Mouse (Mus musculus) midbrain, postnatal 0 days (tissue): ENCODE results near the gene Gm11273. TPM values are rescaled to one million over a fixed set of nuclear protein-coding genes. Genes with fewer than 3 reads are reported as not detected.
"Not testable (repeated sequence)": the region's sequence is repeated elsewhere in the genome, so short reads cannot be mapped to it uniquely, and the experiment has no call there.

ENCODE experiments used
- ATAC-seq: fragments of 200-750 bp; cut with Nextera tagmentation; 2 replicates; pipeline ENCODE4 v1.8.0; 2017; ENCODE audit warnings: moderate number of reproducible peaks, mild to moderate bottlenecking, moderate TSS enrichment, moderate library complexity; ENCODE audit not compliant: low FRiP score
- DNase-seq: peaks from one replicate; pipeline ENCODE4 v3.0.0-alpha.2; 2015; ENCODE audit warnings: low spot score
- H3K27ac ChIP-seq: fragments of 300-500 bp; sonication (generic); 2 replicates; pipeline ENCODE4 v1.5.1; 2014; ENCODE audit warnings: low read depth, mild to moderate bottlenecking, low read length, mixed read lengths
- H3K27me3 ChIP-seq: fragments of 300-500 bp; sonication (generic); 2 replicates; pipeline ENCODE4 v1.6.1; 2014; ENCODE audit warnings: low read length, control low read depth, mixed read lengths; ENCODE audit not compliant: insufficient read depth
- H3K36me3 ChIP-seq: fragments of 300-500 bp; sonication (generic); 2 replicates; pipeline ENCODE4 v1.6.1; 2014; ENCODE audit warnings: low read length, control low read depth, mixed read lengths; ENCODE audit not compliant: insufficient read depth
- H3K4me1 ChIP-seq: fragments of 300-500 bp; sonication (generic); 2 replicates; pipeline ENCODE4 v1.6.1; 2014; ENCODE audit warnings: mild to moderate bottlenecking, control low read depth, antibody characterized with exemption, low read length, mixed read lengths; ENCODE audit not compliant: insufficient read depth
- H3K4me2 ChIP-seq: fragments of 300-500 bp; sonication (generic); 2 replicates; pipeline ENCODE4 v1.6.1; 2014; ENCODE audit warnings: low read depth, mild to moderate bottlenecking, low read length, mixed read lengths; ENCODE audit not compliant: poor library complexity, severe bottlenecking
- H3K4me3 ChIP-seq: fragments of 300-500 bp; sonication (generic); 2 replicates; pipeline ENCODE4 v1.5.1; 2014; ENCODE audit warnings: low read depth, mild to moderate bottlenecking, low read length, moderate library complexity
- H3K9ac ChIP-seq: fragments of 300-500 bp; sonication (generic); replicated peaks from 2 replicates; pipeline ENCODE4 v1.6.1; 2014; ENCODE audit warnings: mild to moderate bottlenecking, low read length, moderate library complexity, mixed read lengths; ENCODE audit not compliant: poor library complexity, severe bottlenecking
- H3K9me3 ChIP-seq: fragments of 300-500 bp; sonication (generic); 2 replicates; pipeline ENCODE4 v1.6.1; 2016; ENCODE audit warnings: low read length, control low read depth
- CTCF ChIP-seq: IDR thresholded peaks from 2 replicates; pipeline ENCODE4 v1.5.1; 2016; ENCODE audit warnings: antibody characterized with exemption, mild to moderate bottlenecking
- WGBS: fragments of 180-500 bp; shearing (Covaris S2); extraction: QIAGEN DNeasy Blood & Tissue Kit; methylation state at CpG from one replicate; pipeline ENCODE4 v1.1.7; 2014; 5-methylcytosine and 5-hydroxymethylcytosine counted together
- polyA plus RNA-seq: library from polyadenylated mRNA; unstranded; fragments of >200 nt; fragmentation: Nextera tagmentation; extraction: Ambion mirVana; gene quantifications from 2 replicates; pipeline ENCODE4 v1.2.1, GENCODE M21; 2015
- total RNA-seq: library from RNA; depleted of rRNA; stranded (reverse); fragments of >200 nt; gene quantifications from 2 replicates; pipeline ENCODE4 v1.2.3, GENCODE M21; 2014

Gene Gm11273
- total and polyA plus RNA-seq, 2 experiments from 2014 or later = 6.4 to 16.8 TPM

GRCm38 (mm10) chr13:21472427-21472826, 28.8 kb downstream of the Gm11273 start:
- Histone ChIP-seq H3K9me3 (no peaks in the 10 kb centered on the region), H3K27me3 (no peaks in the 10 kb centered on the region), H3K9ac (no peak overlapping the region), H3K36me3 (no peaks in the 10 kb centered on the region), H3K4me3 (no peak overlapping the region), H3K4me2 (no peak overlapping the region), H3K27ac (no peak overlapping the region), H3K4me1 (no peaks in the 10 kb centered on the region)
- no peak for TF ChIP-seq CTCF
- 24% methylated on average over 4 of the region's 4 CpGs for WGBS
- ATAC-seq (no peak), DNase-seq (no peak)

- DNase-seq = no peak
- Histone ChIP-seq H3K36me3 (no peaks in the 10 kb centered on the region), H3K4me3 (peak overlapping the region; percentile 49; the same call in 1 of the 2 replicates), H3K9ac (no peak overlapping the region), H3K9me3 (no peaks in the 10 kb centered on the region), H3K27ac (no peak overlapping the region), H3K27me3 (no peaks in the 10 kb centered on the region), H3K4me1 (no peaks in the 10 kb centered on the region), H3K4me2 (peak overlapping the region; percentile 86)
- 10% methylated on average over 9 of the region's 9 CpGs for WGBS
- no peak for ATAC-seq
- no peak for TF ChIP-seq CTCF
Measured at GRCm38 (mm10) chr13:21469097-21469496, 32.1 kb downstream of the Gm11273 start.

GRCm38 (mm10) chr13:21468061-21469019, 32.9 kb downstream of the Gm11273 start, which contains the start of gene Nkapl:
Gene Nkapl, minus strand, starts transcription at chr13:21468509.
- H3K4me1 ChIP-seq = no peaks in the 10 kb centered on the region
- ATAC-seq (peak; percentile 98), DNase-seq (peak; percentile 91)
- H3K9me3 ChIP-seq = no peaks in the 10 kb centered on the region
- H3K36me3 ChIP-seq = no peaks in the 10 kb centered on the region
- H3K27ac ChIP-seq = peak within 1 kb of the TSS; percentile 52
- no peaks in the 10 kb centered on the region for H3K27me3 ChIP-seq
- no peak for TF ChIP-seq CTCF
- peak within 1 kb of the TSS; percentile 86 for H3K4me2 ChIP-seq
- H3K4me3 ChIP-seq = peak within 1 kb of the TSS; percentile 49
- WGBS = under 1% methylated on average over 49 of the region's 54 CpGs
- H3K9ac ChIP-seq = peak within 1 kb of the TSS; percentile 61

- Histone ChIP-seq H3K27ac (no peak overlapping the region), H3K9ac (no peak overlapping the region), H3K36me3 (no peaks in the 10 kb centered on the region), H3K4me2 (no peak overlapping the region), H3K9me3 (no peaks in the 10 kb centered on the region), H3K4me3 (no peak overlapping the region), H3K27me3 (no peaks in the 10 kb centered on the region), H3K4me1 (no peaks in the 10 kb centered on the region)
- ATAC-seq (no peak), DNase-seq (no peak)
- no peak for TF ChIP-seq CTCF
- WGBS = 89% methylated on average over 10 of the region's 10 CpGs
Measured at GRCm38 (mm10) chr13:21467336-21467735, 33.9 kb downstream of the Gm11273 start.

GRCm38 (mm10) chr13:21462516-21462915, 38.7 kb downstream of the Gm11273 start:
- not testable (repeated sequence) for H3K9ac ChIP-seq, H3K27me3 ChIP-seq, DNase-seq, H3K27ac ChIP-seq, H3K9me3 ChIP-seq, H3K4me2 ChIP-seq, H3K4me3 ChIP-seq, H3K4me1 ChIP-seq, ATAC-seq, H3K36me3 ChIP-seq
- WGBS = 55% methylated on average over 9 of the region's 9 CpGs

GRCm38 (mm10) chr13:21456347-21456746, 44.9 kb downstream of the Gm11273 start:
- Histone ChIP-seq H3K27me3 (no peaks in the 10 kb centered on the region), H3K27ac (no peak overlapping the region), H3K9me3 (no peaks in the 10 kb centered on the region), H3K4me2 (no peak overlapping the region), H3K4me1 (peaks cover 3% of the 10 kb centered on the region; the same call in 1 of the 2 replicates), H3K9ac (no peak overlapping the region), H3K4me3 (no peak overlapping the region), H3K36me3 (no peaks in the 10 kb centered on the region)
- DNase-seq (no peak), ATAC-seq (no peak)
- TF ChIP-seq CTCF = no peak
- WGBS = 10% methylated on average over 4 of the region's 4 CpGs
